17 mouse cellular contexts compared by ENCODE assay signal in the genomic region with DNA sequence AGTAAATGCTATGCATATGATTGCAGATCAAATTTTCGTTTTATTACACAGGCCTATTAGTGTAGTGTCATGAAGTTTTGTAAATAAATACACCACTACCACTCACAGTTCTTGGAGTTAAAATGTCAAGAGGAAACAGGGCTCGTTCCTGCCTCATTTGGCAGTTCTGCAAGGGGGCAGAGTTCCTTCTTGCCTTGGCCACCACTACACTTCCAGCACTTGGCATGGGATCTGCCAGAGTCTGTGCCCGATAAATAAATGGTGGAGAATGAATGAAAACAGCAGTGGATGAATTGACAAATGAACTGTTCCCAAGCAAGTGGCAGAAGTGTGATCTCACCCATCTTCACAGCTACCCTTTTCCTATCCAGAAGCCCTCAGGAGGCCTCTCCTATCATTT.
"Had no signal": no experiment of that assay in that cellular context is flagged by ENCODE, and none has a peak within 500 bp of the region (broad histone marks: within the 10 kb centered on the region; RNA-seq: fewer than 3 reads in every experiment).

No protein-coding gene starts in this region.

- H3K27ac ChIP-seq: kidney, postnatal 0 days; liver, embryonic 13.5 days; stomach, embryonic 15.5 days had no signal

- DNase-seq: kidney, adult 18-20 months; kidney, adult 9 months; kidney, postnatal 36 days; layer of hippocampus, adult 9-11 months; liver, embryonic 13.5 days; lung, adult 2 months; lung, postnatal 14 days; lung, postnatal 4 days; midbrain, embryonic 14.5 days; retina, postnatal 1 day; right cerebral cortex, postnatal 25 days; spleen, adult 18-20 months; thymus, postnatal 36 days had no signal

- H3K4me1 ChIP-seq: liver, embryonic 13.5 days; stomach, embryonic 15.5 days had no signal

- H3K36me3 ChIP-seq: limb, embryonic 15.5 days; liver, embryonic 13.5 days; neural tube, embryonic 13.5 days; stomach, embryonic 15.5 days had no signal

- H3K4me3 ChIP-seq: limb, embryonic 15.5 days; liver, embryonic 13.5 days; neural tube, embryonic 13.5 days; stomach, embryonic 15.5 days had no signal

- H3K9ac ChIP-seq: limb, embryonic 15.5 days; liver, embryonic 13.5 days; neural tube, embryonic 13.5 days; stomach, embryonic 15.5 days had no signal

- H3K27me3 ChIP-seq: limb, embryonic 15.5 days; liver, embryonic 13.5 days; neural tube, embryonic 13.5 days; stomach, embryonic 15.5 days had no signal
